Mouse (Mus musculus): Measurements from ENCODE around the gene Rps6kl1. TPM values are rescaled to one million over a fixed set of nuclear protein-coding genes. Genes with fewer than 3 reads are reported as not detected.
"Not testable (repeated sequence)": the region's sequence is repeated elsewhere in the genome, so short reads cannot be mapped to it uniquely, and the experiment has no call there.

The Rps6kl1 gene
- polyA plus RNA-seq, 1 experiment from 2014 or later: 0.51 TPM

DNA sequence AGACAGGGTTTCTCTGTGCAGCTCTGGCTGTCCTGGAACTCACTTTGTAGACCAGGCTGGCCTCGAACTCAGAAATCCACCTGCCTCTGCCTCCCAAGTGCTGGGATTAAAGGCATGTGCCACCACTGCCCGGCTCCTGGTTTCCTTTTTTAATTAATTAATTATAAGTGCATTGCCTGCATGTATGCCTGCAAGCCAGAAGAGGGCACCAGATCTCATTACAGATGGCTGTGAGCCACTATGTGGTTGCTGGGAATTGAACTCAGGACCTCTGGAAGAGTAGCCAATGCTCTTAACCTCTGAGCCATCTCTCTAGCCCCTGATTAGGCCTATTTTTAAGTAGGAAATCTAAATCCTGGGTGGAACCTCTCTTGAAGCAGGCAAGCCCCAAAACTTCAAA lies 6.8 kb downstream of the Rps6kl1 start:
- not testable (repeated sequence) for H3K36me3 ChIP-seq (ENCODE audit: control insufficient read depth, insufficient read depth, low read length); H3K9ac ChIP-seq (ENCODE audit: low read length)
- WGBS: 61% methylated on average over 2 of the region's 2 CpGs

DNA sequence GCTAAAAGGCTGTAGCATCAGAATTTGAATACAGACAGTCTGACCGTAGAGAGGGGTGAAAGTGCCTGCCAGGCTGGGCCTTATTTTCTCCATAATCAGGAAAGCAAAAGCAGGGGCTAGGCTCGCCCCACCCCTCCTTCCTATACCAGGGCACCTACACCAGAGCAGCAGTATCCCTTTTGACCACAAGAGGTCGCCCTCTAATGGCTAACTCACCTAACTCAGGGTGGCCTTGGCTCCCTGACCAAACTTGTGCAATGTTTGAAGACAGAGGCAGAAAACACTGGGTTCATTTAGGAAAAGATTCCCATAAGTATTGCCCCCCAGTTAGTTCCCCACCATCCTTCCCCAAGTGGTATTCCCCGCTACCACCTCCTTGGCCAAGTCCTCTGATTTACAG lies 8.3 kb downstream of the Rps6kl1 start:
- H3K4me3 ChIP-seq (ENCODE audit: low read depth, low read length): no peak overlapping the region
- H3K27me3 ChIP-seq (ENCODE audit: control insufficient read depth, insufficient read depth, low read length): no peaks in the 10 kb centered on the region; the same call in 1 of the 2 replicates
- H3K4me1 ChIP-seq (ENCODE audit: control insufficient read depth, insufficient read depth, low read length): peaks cover 7% of the 10 kb centered on the region
- WGBS: 8% methylated on average over 4 of the region's 4 CpGs
- no peak overlapping the region for H3K27ac ChIP-seq (replicated peaks; ENCODE audit: low read depth, low read length)
- no peaks in the 10 kb centered on the region for H3K36me3 ChIP-seq (ENCODE audit: control insufficient read depth, insufficient read depth, low read length)
- no peak overlapping the region for H3K9ac ChIP-seq (ENCODE audit: low read length)
- no peak overlapping the region for H3K4me2 ChIP-seq (ENCODE audit: low read depth, severe bottlenecking)
- peak; percentile 94 for DNase-seq (ENCODE audit: low spot score)
- peak; percentile 69; the same call in 1 of the 2 replicates for ATAC-seq (ENCODE audit: insufficient number of reproducible peaks, low FRiP score, low TSS enrichment, low read depth)
- no peaks in the 10 kb centered on the region for H3K9me3 ChIP-seq (ENCODE audit: control insufficient read depth, low read length)

More for the DNA sequence above, 6.8 kb downstream of the Rps6kl1 start:
- not testable (repeated sequence) for H3K4me1 ChIP-seq (ENCODE audit: control insufficient read depth, insufficient read depth, low read length); H3K4me2 ChIP-seq (ENCODE audit: low read depth, severe bottlenecking); ATAC-seq (ENCODE audit: insufficient number of reproducible peaks, low FRiP score, low TSS enrichment, low read depth); H3K27me3 ChIP-seq (ENCODE audit: control insufficient read depth, insufficient read depth, low read length); DNase-seq (ENCODE audit: low spot score); H3K27ac ChIP-seq (replicated peaks; ENCODE audit: low read depth, low read length); H3K4me3 ChIP-seq (ENCODE audit: low read depth, low read length); H3K9me3 ChIP-seq (ENCODE audit: control insufficient read depth, low read length)

- no peak overlapping the region for H3K4me2 ChIP-seq (ENCODE audit: low read depth, severe bottlenecking)
- WGBS: 82% methylated on average over 6 of the region's 6 CpGs
- H3K36me3 ChIP-seq (ENCODE audit: control insufficient read depth, insufficient read depth, low read length): no peaks in the 10 kb centered on the region
- H3K4me3 ChIP-seq (ENCODE audit: low read depth, low read length): no peak overlapping the region
- no peaks in the 10 kb centered on the region; the same call in 1 of the 2 replicates for H3K27me3 ChIP-seq (ENCODE audit: control insufficient read depth, insufficient read depth, low read length)
- DNase-seq (ENCODE audit: low spot score) (no peak), ATAC-seq (ENCODE audit: insufficient number of reproducible peaks, low FRiP score, low TSS enrichment, low read depth) (no peak)
- H3K27ac ChIP-seq (replicated peaks; ENCODE audit: low read depth, low read length): no peak overlapping the region
- peaks cover 5% of the 10 kb centered on the region for H3K4me1 ChIP-seq (ENCODE audit: control insufficient read depth, insufficient read depth, low read length)
- no peak overlapping the region for H3K9ac ChIP-seq (ENCODE audit: low read length)
- no peaks in the 10 kb centered on the region for H3K9me3 ChIP-seq (ENCODE audit: control insufficient read depth, low read length)
Observed at GRCm38 (mm10) chr12:85141096-85141495, 10.0 kb downstream of the Rps6kl1 start.

DNA sequence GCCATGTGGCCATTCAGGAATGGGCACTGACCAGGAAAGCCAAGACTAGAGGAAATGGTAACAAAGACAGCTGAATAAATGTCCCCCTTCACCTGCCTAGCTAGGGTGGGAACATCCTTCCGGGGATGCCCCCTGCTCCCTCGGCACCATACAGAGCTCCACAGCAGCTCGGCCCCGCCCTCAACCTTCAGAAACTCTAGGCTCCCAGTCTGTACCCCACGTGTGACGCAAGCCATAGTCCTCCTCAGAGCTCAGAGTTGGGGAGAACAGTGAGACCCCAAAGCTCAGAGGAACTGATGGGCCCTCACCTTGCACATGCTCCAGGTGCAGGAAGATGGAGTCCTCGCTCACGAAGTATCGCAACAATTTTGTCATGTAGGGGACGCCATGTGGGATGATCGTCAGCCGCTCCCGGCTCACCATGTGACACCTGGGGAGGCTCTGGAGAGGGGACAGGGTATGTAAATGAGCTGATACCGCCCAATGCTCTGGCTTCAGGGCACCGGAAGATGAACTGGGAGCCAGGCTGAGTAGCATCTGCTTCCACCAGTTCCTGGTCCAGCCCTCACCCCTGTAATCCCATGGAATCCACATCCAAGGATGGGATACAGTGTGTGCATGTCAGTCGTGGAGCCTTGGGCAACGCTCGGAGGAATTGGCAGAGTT lies 10.9 kb downstream of the Rps6kl1 start:
- ATAC-seq (ENCODE audit: insufficient number of reproducible peaks, low FRiP score, low TSS enrichment, low read depth) (no peak), DNase-seq (ENCODE audit: low spot score) (no peak)
- H3K4me3 ChIP-seq (ENCODE audit: low read depth, low read length): no peak overlapping the region
- no peak overlapping the region for H3K9ac ChIP-seq (ENCODE audit: low read length)
- no peaks in the 10 kb centered on the region; the same call in 1 of the 2 replicates for H3K27me3 ChIP-seq (ENCODE audit: control insufficient read depth, insufficient read depth, low read length)
- H3K4me2 ChIP-seq (ENCODE audit: low read depth, severe bottlenecking): no peak overlapping the region
- no peaks in the 10 kb centered on the region for H3K4me1 ChIP-seq (ENCODE audit: control insufficient read depth, insufficient read depth, low read length)
- 48% methylated on average over 18 of the region's 18 CpGs for WGBS
- H3K9me3 ChIP-seq (ENCODE audit: control insufficient read depth, low read length): no peaks in the 10 kb centered on the region
- H3K36me3 ChIP-seq (ENCODE audit: control insufficient read depth, insufficient read depth, low read length): no peaks in the 10 kb centered on the region
- H3K27ac ChIP-seq (replicated peaks; ENCODE audit: low read depth, low read length): no peak overlapping the region

GRCm38 (mm10) chr12:85136627-85137026 lies 14.4 kb downstream of the Rps6kl1 start:
- no peak overlapping the region for H3K4me3 ChIP-seq (ENCODE audit: low read depth, low read length)
- no peak overlapping the region for H3K9ac ChIP-seq (ENCODE audit: low read length)
- no peak for DNase-seq (ENCODE audit: low spot score)
- WGBS: 82% methylated on average over 4 of the region's 4 CpGs
- H3K27ac ChIP-seq (replicated peaks; ENCODE audit: low read depth, low read length): no peak overlapping the region
- no peaks in the 10 kb centered on the region for H3K4me1 ChIP-seq (ENCODE audit: control insufficient read depth, insufficient read depth, low read length)
- ATAC-seq (ENCODE audit: insufficient number of reproducible peaks, low FRiP score, low TSS enrichment, low read depth): no peak
- no peaks in the 10 kb centered on the region; the same call in 1 of the 2 replicates for H3K27me3 ChIP-seq (ENCODE audit: control insufficient read depth, insufficient read depth, low read length)
- H3K9me3 ChIP-seq (ENCODE audit: control insufficient read depth, low read length): no peaks in the 10 kb centered on the region
- H3K36me3 ChIP-seq (ENCODE audit: control insufficient read depth, insufficient read depth, low read length): peaks cover 15% of the 10 kb centered on the region
- H3K4me2 ChIP-seq (ENCODE audit: low read depth, severe bottlenecking): no peak overlapping the region

GRCm38 (mm10) chr12:85135513-85136470 lies 15.3 kb downstream of the Rps6kl1 start:
- H3K4me3 ChIP-seq (ENCODE audit: low read depth, low read length): no peak overlapping the region
- no peak overlapping the region for H3K27ac ChIP-seq (replicated peaks; ENCODE audit: low read depth, low read length)
- H3K4me2 ChIP-seq (ENCODE audit: low read depth, severe bottlenecking): no peak overlapping the region
- H3K4me1 ChIP-seq (ENCODE audit: control insufficient read depth, insufficient read depth, low read length): no peaks in the 10 kb centered on the region
- H3K36me3 ChIP-seq (ENCODE audit: control insufficient read depth, insufficient read depth, low read length): peaks cover 19% of the 10 kb centered on the region
- DNase-seq (ENCODE audit: low spot score): no peak
- 82% methylated on average over 19 of the region's 19 CpGs for WGBS
- no peaks in the 10 kb centered on the region for H3K9me3 ChIP-seq (ENCODE audit: control insufficient read depth, low read length)
- H3K9ac ChIP-seq (ENCODE audit: low read length): no peak overlapping the region
- no peak for ATAC-seq (ENCODE audit: insufficient number of reproducible peaks, low FRiP score, low TSS enrichment, low read depth)
- no peaks in the 10 kb centered on the region; the same call in 1 of the 2 replicates for H3K27me3 ChIP-seq (ENCODE audit: control insufficient read depth, insufficient read depth, low read length)

DNA sequence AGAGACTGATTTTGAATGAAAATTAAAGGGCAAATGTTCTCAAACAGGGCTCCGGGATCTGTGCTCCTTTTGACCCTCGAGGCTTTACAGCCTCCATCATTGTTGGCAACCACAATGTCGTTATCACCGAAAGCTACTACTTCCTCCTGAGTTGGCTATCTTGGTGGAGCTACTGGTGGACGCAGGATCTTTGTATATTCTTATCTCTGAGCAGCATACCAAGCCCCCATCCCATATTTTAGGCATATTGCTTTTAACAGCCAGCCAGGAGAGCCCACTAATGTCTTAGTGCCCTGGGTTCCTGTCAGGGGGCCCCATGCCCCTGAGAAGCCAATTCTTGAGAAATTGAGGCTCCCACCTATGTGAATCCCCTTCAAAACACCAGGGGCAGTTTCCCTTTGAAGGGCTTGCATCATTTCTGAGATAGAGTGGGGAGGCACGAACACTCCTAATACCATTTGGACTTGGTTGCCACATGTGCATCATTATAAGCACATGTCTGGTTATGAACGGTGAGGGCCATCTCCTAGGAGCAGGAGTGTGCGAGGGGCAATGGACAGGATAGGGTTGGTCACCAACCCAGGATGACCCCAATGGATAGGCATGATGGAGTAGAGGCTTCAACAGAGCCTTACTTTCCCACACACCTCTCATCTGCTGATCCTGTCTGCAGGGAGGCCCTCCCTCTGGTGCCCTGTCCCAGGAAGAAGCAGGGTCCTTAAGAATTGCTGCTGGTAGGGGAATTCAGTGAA lies 16.8 kb downstream of the Rps6kl1 start:
- Histone ChIP-seq H3K9ac (ENCODE audit: low read length) (no peak overlapping the region), H3K27me3 (ENCODE audit: control insufficient read depth, insufficient read depth, low read length) (no peaks in the 10 kb centered on the region), H3K36me3 (ENCODE audit: control insufficient read depth, insufficient read depth, low read length) (peaks cover 31% of the 10 kb centered on the region), H3K4me3 (ENCODE audit: low read depth, low read length) (no peak overlapping the region), H3K27ac (replicated peaks; ENCODE audit: low read depth, low read length) (no peak overlapping the region), H3K4me2 (ENCODE audit: low read depth, severe bottlenecking) (no peak overlapping the region), H3K4me1 (ENCODE audit: control insufficient read depth, insufficient read depth, low read length) (no peaks in the 10 kb centered on the region), H3K9me3 (ENCODE audit: control insufficient read depth, low read length) (no peaks in the 10 kb centered on the region)
- ATAC-seq (ENCODE audit: insufficient number of reproducible peaks, low FRiP score, low TSS enrichment, low read depth): no peak
- WGBS: 87% methylated on average over 8 of the region's 8 CpGs
- DNase-seq (ENCODE audit: low spot score): no peak

DNA sequence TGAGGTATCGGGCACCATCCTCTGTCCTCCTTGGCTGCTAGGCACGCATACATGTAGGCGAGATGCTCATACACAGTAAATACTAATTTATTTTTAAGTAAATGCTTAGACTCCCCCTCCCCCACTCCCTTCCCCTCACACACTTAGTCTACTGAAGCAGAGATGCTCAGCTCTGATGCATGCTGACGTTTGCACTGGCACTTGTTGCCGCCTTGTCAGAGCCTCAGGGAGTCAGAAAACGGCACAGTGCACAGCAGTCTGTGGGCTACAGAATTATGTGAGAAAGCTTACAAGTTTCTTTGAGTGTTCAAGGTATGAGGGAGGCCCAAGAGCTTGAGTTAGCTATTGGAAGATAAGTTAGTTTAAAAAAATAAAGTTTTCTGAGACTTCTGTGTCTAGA lies 19.7 kb downstream of the Rps6kl1 start:
- H3K36me3 ChIP-seq (ENCODE audit: control insufficient read depth, insufficient read depth, low read length): peaks cover 35% of the 10 kb centered on the region
- no peaks in the 10 kb centered on the region for H3K4me1 ChIP-seq (ENCODE audit: control insufficient read depth, insufficient read depth, low read length)
- ATAC-seq (ENCODE audit: insufficient number of reproducible peaks, low FRiP score, low TSS enrichment, low read depth) (no peak), DNase-seq (ENCODE audit: low spot score) (no peak)
- no peak overlapping the region for H3K9ac ChIP-seq (ENCODE audit: low read length)
- no peaks in the 10 kb centered on the region for H3K9me3 ChIP-seq (ENCODE audit: control insufficient read depth, low read length)
- H3K27me3 ChIP-seq (ENCODE audit: control insufficient read depth, insufficient read depth, low read length): no peaks in the 10 kb centered on the region
- H3K4me3 ChIP-seq (ENCODE audit: low read depth, low read length): no peak overlapping the region
- no peak overlapping the region for H3K27ac ChIP-seq (replicated peaks; ENCODE audit: low read depth, low read length)
- 93% methylated on average over 6 of the region's 6 CpGs for WGBS
- H3K4me2 ChIP-seq (ENCODE audit: low read depth, severe bottlenecking): no peak overlapping the region
